Mouse (Mus musculus): ENCODE results near the gene Eci2.
"Not testable (repeated sequence)": the region's sequence is repeated elsewhere in the genome, so short reads cannot be mapped to it uniquely, and the experiment has no call there.

The Eci2 gene

DNA sequence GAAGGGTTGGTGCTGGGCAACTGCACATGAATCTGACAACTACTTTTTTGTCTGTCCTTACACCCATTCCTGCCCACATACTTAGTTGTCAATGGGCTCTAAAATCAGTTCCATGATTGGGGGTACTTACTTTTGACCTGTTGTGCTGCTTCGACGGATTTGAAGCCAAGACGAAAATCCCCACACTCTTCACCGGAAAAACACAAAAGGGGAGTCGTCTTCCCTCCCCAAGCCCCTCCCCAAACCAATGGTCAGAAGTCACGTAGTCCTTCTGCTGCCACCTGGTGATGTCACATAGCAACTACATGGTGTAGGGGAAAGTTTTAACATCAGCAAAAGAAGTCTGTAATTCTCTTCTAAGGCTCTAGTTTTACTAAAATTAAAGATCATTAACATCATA lies at the start of gene Eci2:
Gene Eci2 (minus strand): TSS at position 218 of the 400 bp plus-strand sequence.
- no peak for DNase-seq

DNA sequence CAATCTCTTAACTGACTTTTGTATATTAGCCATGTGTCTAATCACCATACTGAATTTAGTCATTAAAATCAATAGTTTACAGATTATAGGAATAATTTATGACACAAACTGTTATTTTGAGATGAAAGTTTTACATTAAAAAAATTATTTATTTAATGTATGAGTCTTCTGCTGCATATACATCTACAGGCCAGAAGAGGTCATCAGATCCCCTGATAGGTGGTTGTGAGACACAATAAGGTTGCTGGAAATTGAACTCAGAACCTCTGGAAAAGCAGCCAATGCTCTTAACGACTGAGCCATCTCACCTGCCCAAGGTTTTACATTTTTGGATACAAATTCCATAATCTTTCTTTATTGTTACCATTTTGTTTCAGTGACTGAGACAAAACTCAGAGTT lies 48.0 kb upstream of the Eci2 start:
- no peak for DNase-seq

DNA sequence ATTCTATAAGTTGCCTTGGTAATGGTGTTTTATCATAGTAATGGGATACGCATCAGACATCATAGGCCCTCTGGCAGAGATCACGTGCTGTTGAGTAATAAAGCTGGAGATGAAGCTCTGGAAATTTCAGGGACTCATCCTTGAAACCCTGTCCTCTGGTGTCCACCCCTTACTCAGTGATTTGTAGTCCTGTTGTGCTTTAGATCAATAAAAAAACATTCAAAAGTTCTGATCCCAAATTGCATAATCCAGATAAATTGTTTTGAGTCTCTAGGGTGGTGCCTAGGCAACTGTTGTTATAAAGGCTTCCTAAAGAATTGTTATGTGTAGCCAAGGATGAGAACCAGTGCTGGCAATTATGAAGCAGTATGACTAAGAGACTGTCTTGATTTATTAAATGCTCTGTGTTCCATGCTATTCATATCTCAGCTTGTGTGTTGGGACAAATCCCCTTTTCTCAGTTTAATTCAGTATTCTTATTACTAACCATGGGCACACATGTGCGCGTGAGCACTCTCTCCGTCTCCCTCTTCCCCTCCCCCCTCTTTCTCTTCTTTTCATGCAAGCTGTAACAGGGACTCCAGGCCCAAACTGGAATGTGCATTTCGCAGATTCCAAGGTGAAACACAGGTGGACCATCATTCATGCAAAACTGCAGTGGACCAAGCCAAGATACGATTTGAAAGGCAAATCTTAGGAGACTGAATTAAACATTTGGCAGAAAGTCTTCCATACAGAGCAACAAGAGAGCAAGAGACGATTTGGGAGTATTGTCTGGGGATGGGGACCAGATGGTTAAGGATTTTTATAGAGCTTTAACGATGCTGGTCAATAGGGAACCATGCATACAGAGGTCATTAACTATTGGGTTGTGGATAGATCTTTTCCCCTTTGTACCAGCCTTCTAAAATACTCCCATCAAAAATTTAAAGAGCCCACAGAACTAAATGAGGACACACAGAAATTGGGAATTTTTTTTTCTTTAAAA lies 43.9 kb upstream of the Eci2 start:
- DNase-seq: no peak

DNA sequence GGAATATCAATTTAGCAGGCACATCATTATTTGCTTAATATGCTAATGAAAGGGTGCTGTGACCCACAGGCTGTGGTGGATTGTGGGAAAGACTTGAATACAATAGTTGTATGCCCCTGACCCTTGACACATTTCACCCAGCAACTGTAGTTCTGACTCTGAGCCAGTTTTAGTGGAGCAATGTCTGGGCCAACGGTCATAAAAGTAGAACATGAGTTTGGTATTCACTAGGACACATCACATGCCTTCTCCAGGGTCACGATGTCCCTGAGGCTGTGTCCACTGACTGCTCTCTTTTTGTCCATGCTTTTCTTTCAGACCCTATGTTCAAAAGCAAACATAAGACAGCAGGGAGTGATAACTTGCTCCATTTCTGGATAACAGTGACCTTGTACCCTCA lies 40.2 kb upstream of the Eci2 start:
- no peak for DNase-seq

DNA sequence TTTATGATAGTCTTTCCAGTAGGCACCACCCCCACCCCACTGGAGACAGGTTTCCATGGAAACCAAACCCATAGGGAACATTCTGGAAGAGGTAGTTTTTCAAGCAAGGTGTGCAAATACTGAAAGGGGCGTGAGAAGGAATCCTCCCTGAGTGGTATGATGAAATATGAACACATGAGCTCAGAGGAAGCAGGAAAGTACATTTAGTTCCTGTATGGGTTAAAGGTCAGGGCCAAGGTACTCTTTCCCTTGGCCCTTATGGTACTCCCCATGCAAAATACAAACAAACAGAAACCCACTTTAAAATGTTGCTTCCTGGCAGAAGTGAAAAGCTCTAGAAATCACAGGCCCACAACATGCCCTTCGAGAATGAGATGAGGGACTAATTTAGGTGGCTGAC lies 39.1 kb upstream of the Eci2 start:
- DNase-seq: no peak

DNA sequence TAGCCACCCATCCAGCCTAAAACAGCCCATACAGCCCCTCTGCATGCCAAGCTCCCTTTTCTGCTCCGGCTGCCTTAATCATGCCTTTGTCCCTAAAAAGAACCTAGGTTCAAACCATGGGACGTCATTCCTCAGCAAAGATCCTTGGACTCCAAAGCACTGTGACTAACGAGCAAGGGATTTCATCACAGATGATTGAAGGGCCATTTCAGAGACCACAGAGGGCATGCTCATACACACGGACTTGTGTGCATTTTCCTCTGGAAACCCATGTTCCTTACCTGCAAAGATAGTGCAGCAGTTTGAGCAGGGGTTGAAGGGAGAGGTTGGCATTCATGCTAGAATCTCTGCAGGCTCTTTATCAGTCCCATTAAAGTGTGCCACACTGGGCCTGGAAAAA lies 37.5 kb upstream of the Eci2 start:
- no peak for DNase-seq

DNA sequence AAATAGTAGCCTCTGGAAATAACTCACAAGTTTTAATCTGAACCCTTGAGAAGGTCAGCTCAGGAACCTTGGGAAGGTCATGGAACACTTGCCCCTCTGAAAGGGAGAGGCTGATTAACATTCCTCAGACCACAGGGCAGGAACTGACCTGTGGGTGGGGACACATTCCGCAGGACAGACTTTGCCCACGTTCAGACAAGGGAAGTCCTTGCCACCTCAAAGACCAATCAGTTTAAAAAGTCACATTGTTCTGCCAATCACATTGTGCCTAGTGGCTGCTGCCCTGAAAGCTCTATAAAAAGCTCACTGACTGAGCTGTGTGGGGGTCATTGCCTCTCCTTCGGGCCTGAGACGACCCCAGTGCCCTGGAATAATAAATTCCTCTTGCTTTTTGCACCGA lies 31.2 kb upstream of the Eci2 start:
- no peak for DNase-seq

DNA sequence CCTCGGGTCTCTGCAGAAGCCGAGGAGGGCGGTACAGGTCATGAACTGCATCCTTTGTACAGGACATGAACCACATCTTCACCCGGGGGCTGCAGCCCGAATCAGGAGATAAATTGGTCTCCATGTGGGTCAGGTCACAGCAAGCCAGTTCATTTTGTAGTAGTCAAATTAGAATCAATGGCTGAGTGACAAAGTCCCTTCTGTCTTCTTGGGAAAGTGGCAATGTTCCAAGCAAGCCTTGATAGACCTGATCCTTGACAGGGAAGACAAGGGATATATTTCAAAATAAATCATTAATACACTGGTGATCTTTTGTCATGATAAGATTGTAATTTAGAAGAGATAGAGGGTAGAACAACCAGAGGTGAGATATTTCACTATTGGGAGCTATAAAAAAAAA lies 9.6 kb upstream of the Eci2 start:
- no peak for DNase-seq

DNA sequence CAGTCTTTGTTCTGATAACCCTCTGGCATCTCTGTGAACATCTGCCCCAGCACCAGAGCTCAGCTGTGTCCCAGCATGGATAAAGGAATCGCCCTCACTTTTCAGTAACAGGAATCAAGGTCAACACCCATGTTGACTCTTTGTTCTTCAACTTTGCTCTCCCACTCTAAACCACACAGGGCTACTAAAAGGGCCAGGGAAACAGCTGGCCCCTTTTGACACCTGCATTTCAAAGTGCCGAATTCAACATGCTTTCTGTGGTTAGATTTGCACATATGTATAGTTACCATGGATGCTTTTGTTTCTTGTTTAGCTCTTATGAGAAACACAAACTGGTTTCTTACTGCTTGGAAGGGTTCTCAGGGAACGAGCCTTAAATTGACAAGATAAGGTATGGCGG lies 8.8 kb upstream of the Eci2 start:
- no peak for DNase-seq

DNA sequence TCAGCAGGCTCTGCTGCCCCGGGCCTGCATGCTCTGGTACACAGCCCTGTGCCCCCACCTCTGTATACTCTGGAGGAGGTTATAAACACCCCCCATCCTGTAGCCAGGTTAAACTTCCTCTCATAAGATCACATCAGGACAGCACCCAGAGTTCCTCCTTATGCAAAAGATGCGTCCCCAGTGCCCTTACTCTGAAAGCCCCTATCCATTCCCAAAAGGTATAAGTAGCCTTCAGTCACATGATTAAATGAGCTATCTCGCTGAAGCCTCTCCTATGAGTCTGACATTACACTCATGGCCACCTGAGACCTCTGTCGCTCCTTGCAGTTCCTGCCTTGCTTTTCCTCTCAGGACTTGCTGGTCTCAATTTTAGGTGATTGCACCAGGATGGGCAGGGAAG lies 6.7 kb upstream of the Eci2 start:
- DNase-seq: no peak

DNA sequence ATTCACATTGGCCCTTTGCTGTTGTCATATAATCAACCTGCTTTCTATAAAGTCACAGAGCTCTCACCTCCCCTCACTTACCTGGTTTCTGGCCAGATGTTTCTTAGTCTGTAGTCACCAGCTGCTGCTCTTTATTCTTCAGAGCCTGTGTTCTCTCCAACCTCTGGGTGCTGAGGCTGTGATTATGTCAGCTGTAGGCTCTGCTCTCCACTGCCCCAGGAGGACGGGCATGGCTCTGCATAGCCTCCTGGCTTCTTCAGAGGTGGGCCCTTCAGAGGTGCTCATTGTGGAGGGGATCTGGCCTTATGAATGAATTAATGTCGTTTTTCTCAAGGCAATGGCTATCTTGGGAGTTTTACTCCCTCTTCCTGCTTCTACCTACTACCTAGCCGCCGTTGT lies 4.8 kb upstream of the Eci2 start:
- DNase-seq: no peak

DNA sequence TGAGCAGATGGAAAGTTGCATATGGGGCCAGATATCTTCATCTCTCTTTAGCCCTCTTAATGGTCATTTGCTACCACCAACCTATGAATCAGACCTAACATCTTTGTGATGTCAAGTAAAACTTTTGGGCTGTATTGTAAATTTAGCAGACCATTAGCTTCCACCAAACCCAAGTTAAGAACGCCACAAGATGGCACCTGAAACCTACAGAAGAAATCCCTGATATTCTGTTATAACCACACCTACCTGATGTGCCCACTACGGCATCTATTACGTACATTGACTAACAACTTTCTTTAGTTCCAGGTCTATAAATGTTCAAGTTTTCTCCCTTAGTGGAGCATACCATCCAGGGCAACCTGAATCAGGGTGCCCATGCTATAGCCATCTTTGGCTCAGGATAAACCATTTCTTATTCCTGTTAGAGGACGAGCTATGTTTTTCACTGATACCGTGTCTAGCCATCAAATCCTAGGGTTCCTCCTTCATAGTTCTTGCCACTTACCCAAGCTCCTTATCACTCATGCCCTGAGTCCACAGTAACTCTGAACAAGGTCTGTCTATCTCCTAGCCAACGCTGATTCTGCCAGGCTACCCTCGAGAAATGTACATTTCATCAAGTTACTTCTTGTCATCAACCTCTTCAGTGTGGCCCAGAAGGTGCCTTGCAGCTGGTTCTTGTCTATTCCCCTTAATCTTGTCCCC lies 4.2 kb upstream of the Eci2 start:
- DNase-seq: no peak

DNA sequence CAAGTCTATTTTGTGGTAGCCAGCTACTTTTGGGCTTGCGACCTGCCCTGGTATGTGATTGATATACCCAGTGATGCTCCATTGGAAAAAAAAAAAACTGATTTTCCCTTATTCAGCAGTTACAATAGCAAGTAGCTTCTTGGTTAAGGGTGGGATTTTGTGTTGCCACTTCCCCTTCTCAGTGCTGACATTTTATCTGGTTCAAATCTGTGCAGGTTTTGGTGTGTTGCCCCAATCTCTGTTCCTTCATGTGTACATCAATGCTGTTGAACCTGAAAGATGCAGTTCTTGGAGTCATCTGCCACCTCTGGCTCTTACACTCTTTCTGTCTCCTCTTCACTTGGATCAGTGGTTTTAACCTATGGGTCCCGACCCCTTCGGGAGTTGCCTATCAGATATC lies 1.5 kb upstream of the Eci2 start:
- no peak for DNase-seq

DNA sequence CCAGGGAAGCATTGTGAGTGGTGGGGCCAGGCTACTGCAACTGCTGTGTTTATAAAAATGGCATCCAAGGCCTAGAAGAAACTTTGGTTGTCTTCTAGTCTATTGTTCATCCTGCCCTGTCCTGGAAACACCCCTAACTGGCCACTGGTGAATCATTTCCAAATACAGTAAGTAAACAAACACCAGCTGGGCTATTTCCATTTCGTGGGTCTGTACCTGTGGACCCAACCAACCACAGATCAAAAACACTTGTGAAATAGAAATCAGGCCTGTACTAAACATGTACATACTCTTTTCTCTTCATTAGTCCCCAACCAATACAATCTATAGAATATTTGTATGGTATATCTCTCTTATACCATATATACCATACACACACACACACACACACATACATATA lies 3.5 kb downstream of the Eci2 start:
- not testable (repeated sequence) for DNase-seq

DNA sequence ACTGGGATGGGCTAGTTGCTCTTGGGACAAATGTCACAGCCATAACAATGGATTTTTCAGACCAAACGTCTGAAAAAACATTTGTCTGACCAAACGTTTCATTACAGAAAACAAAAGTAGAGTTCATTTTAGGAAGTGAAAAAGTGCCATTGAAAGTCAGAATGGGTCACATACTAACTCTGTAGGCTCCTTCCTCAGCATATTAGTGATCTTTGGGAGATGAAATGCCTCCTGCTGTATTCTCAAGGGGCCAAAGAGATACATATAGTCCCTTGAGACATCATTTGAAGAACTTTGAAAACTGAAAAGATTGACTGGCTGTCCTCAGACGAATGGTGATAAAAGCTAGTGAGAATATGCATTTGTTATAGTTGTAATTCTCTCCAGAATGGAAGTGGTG lies 6.5 kb downstream of the Eci2 start:
- no peak for DNase-seq

DNA sequence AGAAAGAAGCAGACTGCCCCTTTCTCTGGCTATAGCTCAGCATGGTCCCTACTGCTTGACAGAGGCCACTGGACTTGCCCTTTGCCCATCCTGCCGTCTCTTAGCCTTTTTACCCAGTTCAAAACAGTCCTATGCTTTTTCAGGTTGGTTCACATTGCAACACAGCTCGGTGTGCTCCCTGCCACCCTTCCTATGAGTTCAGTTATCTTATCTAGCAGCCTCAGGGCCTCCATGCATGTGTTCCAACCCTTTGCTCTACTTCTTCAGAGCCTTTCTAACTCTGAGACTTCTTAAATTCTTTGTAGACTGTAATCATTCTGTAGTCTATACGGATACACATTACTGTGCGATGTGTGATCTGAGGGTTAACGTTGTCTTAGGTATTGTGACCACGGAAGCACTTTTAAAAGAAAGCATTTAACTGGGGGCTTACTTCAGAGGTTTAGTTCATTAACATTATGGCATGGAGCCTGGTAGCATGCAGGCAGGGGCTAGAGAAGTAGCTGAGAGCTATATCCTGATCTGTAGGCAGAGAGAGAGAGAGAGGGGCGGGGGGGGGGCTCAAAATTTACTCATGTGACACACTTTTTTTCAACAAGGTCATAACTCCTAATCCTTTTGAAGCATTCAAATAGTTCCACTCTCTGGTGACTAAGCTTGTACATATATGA lies 7.9 kb downstream of the Eci2 start:
- no peak for DNase-seq

DNA sequence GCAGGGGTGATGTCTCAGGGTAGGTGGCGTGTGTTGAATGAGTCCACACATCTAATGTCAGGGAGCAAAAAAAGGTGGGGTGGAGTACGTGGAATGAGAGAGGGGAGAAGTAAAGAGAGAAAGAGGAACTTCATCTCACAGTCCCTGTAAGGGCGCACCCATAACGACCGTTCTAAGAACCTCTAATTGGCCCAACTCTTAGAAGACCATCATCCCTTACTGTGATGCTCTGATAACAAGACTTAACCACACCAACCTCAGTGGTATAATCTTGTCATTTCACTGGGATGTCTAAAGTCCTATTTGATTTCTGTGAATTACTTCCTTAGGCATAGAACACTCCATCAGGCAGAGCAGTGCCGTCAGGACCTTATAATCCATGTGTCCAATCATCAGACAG lies 9.5 kb downstream of the Eci2 start:
- no peak for DNase-seq

DNA sequence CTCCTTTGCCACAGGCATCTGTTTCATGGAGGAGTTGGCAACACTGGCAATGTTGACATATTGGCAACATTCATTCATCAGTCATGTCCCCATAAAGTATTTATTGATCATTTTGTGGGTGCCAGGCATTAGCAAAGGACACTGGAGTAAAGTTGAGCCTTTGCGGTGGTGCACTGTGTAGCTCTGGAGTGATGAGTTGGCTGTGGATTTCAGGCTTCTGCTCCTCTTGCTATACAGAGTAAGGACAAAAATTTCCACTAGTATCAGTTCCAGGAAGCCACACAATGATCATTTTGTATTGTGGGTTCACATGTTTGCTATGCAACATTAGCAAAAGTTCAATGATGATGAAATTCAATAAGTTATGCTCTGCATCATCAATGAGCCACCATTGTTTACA lies 10.8 kb downstream of the Eci2 start:
- no peak for DNase-seq

DNA sequence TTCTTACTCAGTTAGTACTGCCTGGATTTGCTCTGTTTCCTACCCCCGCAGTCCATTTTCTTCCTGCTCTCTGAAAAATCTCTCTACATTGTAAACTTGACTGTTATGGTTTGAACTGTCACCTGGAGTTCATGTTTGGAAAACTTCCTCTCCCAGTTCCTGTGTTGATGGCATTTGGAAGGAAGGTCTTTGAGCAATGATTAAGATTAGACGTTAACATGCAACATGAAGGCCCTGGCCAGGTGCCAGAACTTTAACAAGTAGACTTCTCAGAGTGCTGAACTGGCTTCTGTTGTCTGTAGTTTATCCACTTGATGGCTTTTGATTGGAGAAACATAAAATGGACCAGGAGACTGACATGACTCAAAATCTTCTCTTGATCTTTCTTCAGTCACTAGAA lies 31.0 kb downstream of the Eci2 start:
- DNase-seq: no peak

DNA sequence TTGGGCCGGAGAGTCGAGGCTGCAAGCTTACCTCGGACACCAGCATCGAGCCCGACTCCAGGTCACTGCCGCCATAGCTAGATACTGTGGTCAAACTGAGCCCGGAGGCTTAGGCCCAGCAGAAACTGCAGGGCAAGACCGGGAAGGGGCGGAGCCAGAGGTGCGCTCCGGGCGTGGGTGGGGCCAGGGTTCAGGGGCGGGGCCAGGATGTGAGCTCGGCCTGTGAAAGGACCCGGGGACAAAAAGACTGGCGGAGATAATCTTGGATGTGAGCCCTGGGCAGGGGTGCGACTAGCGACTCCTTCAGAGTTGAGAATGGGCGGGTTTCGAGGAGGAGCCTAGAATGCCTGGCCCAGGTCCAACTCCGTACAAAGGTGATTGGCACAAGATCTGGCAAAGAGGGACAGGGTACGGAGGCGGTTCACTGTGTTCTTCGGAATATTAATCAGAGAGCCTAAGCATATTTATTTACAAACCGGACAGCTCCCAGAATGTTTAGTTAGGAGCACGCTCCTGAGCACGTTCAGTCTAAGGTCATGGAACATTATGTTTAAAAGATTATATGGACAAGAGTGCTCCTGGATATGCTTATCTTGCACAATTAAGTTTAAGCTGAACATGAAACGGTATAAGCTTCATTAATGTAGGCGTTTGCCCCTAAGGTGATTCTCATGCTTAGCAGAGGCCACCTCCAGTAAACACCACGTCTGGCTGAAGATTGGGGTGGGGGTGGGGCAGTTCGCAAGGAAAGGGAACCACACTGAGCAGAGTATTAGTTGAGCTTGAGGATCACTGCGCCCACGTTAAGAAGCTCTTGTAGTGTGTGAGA lies 32.7 kb downstream of the Eci2 start:
- DNase-seq: peak; percentile 87

DNA sequence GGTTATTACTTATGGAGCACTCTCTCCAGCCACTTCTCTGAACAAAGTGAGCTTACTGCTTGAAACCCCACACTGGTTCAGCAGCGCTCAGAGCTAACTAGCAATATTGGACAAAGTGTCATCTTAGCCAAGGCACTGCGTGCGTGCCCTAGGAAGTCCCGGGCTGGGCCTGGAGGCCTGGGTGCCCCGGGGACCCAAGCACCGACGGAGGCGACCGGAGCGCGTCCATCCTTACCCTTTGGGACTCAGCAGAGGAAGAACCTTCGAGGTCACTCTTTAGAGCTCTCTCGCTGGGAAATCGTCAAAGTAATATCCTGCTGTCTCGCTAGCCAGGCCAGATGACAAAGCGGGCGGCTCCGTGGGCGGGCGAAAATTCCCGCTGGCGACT lies 33.3 kb downstream of the Eci2 start:
- DNase-seq: no peak

DNA sequence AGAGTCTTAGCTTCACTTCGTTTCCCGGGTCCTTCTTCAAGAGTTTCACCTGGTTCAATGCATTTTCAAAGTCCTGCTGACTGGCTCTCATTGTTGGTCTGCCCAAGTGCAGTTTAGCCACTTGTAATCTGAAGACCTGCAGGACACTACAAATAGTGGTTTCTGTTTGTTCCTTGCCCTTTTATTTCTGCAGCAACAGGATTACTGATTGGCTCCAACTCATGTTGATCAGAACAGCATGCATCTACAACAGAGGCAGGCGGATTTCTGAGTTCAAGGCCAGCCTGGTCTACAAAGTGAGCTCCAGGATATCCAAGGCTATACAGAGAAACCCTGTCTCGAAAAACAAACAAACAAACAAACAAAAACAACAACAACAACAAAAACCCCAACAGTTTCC lies 33.8 kb downstream of the Eci2 start:
- no peak for DNase-seq
